22 mouse cellular contexts compared by ENCODE assay signal in the genomic region with DNA sequence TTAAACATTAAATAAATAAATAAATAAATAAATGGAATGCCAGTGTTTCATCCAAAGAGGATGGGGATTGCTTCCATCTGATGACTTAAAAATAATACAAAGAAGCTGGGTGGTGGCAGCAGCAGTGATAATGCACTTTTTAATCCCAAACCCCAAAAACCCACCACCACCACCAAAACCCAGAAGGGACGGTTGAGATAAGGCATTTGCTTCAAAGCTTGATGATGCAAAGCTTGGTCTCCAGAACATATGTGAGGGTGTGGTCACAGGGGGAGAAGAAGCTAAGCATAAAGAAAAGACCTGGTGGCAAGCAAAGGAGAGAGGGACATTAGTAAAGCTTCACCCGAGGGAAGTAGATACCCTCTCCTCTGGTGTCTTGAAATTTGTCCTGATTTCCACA. TPM values are rescaled to one million over a fixed set of nuclear protein-coding genes. Genes with fewer than 3 reads are reported as not detected.
A peak's percentile ranks its signal among the peaks of the same experiment; 100 is the strongest.
DNase-seq lines count a peak whose midpoint lies in the region; ATAC-seq and TF ChIP-seq lines count a peak whose summit lies in the region.
"Had no signal": no experiment of that assay in that cellular context is flagged by ENCODE, and none has a peak within 500 bp of the region (broad histone marks: within the 10 kb centered on the region; RNA-seq: fewer than 3 reads in every experiment).

No protein-coding gene starts in this region.

- H3K36me3 ChIP-seq in liver, embryonic 12.5 days: 0 out of 2 replicates have a peak, but pooled peaks cover 8% of the 10 kb centered on the region
- no peaks in the 10 kb centered on the region for H3K36me3 ChIP-seq in hindbrain, embryonic 11.5 days (ENCODE audit: control insufficient read depth, insufficient read depth, low read length)
- H3K36me3 ChIP-seq: embryonic facial prominence, embryonic 13.5 days; midbrain, embryonic 12.5 days; neural tube, embryonic 13.5 days had no signal

- TF ChIP-seq POLR2A in lung, adult 2 months (IDR thresholded peaks at IDR 0.05; ENCODE audit: borderline replicate concordance, extremely low read depth, low read depth, low read length): no peak

- H3K9me3 ChIP-seq in liver, embryonic 12.5 days (replicated peaks): no peaks in the 10 kb centered on the region
- H3K9me3 ChIP-seq in hindbrain, embryonic 11.5 days (ENCODE audit: control insufficient read depth, low read length): no peaks in the 10 kb centered on the region
- H3K9me3 ChIP-seq: embryonic facial prominence, embryonic 13.5 days; forebrain, embryonic 13.5 days; midbrain, embryonic 12.5 days; neural tube, embryonic 13.5 days had no signal

- peaks cover 84% of the 10 kb centered on the region for H3K4me1 ChIP-seq in liver, embryonic 12.5 days
- H3K4me1 ChIP-seq in lung, adult 2 months (ENCODE audit: control insufficient read depth, insufficient read depth, low read length): no peaks in the 10 kb centered on the region
- no peaks in the 10 kb centered on the region for H3K4me1 ChIP-seq in hindbrain, embryonic 11.5 days (replicated peaks; ENCODE audit: control insufficient read depth, insufficient read depth, low read length)
- H3K4me1 ChIP-seq: embryonic facial prominence, embryonic 13.5 days; forebrain, embryonic 13.5 days; midbrain, embryonic 12.5 days; neural tube, embryonic 13.5 days had no signal

- peak overlapping the region; percentile 67 for H3K4me2 ChIP-seq in liver, embryonic 12.5 days
- H3K4me2 ChIP-seq in hindbrain, embryonic 11.5 days (replicated peaks; ENCODE audit: low read depth, low read length): no peak overlapping the region
- H3K4me2 ChIP-seq: embryonic facial prominence, embryonic 13.5 days; forebrain, embryonic 13.5 days; midbrain, embryonic 12.5 days; neural tube, embryonic 13.5 days had no signal

- 31% methylated on average over 2 of the region's 2 CpGs for WGBS in liver, embryonic 12.5 days (ENCODE audit: insufficient replicate concordance)
- 74% methylated on average over 2 of the region's 2 CpGs for WGBS in lung, adult 2 months
- 89% methylated on average over 2 of the region's 2 CpGs for WGBS in hindbrain, embryonic 11.5 days

- H3K9ac ChIP-seq in liver, embryonic 12.5 days: peak overlapping the region; percentile 62
- no peak overlapping the region for H3K9ac ChIP-seq in hindbrain, embryonic 11.5 days (ENCODE audit: low read depth, low read length)
- H3K9ac ChIP-seq: embryonic facial prominence, embryonic 13.5 days; forebrain, embryonic 13.5 days; midbrain, embryonic 12.5 days; neural tube, embryonic 13.5 days had no signal

- TF ChIP-seq CTCF in lung, adult 2 months (IDR thresholded peaks at IDR 0.05; ENCODE audit: insufficient read depth, low read length): no peak

- peak; percentile 67 for ATAC-seq in liver, embryonic 12.5 days
- ATAC-seq in hindbrain, embryonic 11.5 days (ENCODE audit: low FRiP score): no peak
- ATAC-seq: CD4-positive, CD25-positive, alpha-beta regulatory T cell, adult 4 months; forebrain, embryonic 13.5 days had no signal

- peak; percentile 20 to 45 for DNase-seq in spleen, postnatal 36 days (ENCODE audit: low spot score in 2 of 2)
- DNase-seq in spleen, postnatal 14 days (ENCODE audit: low spot score in 2 of 2): no peak
- DNase-seq in c-Kit-positive CD71-positive TER-119-negative erythroid progenitor cells, embryonic 14.5 days (ENCODE audit: low read depth): peak; percentile 78
- DNase-seq in yolk sac, embryonic 10.5 days (ENCODE audit: low spot score): peak; percentile 26
- DNase-seq in lung, adult 2 months: no peak
- DNase-seq in kidney, postnatal 4 days: no peak
- no peak for DNase-seq in hindbrain, embryonic 11.5 days (ENCODE audit: low spot score)
- DNase-seq: adrenal gland, adult 2 months; cerebellum, adult 8-10 months; heart, postnatal 14 days; kidney, adult 18-20 months; kidney, postnatal 10 days; lung, adult 18-20 months; lung, postnatal 36 days; right cerebral cortex, postnatal 14 days; thymus, postnatal 25 days had no signal

- H3K4me3 ChIP-seq in liver, embryonic 12.5 days: peak overlapping the region; percentile 36
- no peak overlapping the region for H3K4me3 ChIP-seq in lung, adult 2 months (replicated peaks; ENCODE audit: extremely low read depth, low read depth, low read length)
- no peak overlapping the region for H3K4me3 ChIP-seq in hindbrain, embryonic 11.5 days (ENCODE audit: low read depth, low read length)
- H3K4me3 ChIP-seq: embryonic facial prominence, embryonic 13.5 days; forebrain, embryonic 13.5 days; midbrain, embryonic 12.5 days; neural tube, embryonic 13.5 days had no signal

- peak overlapping the region; percentile 99 for H3K27ac ChIP-seq in liver, embryonic 12.5 days
- H3K27ac ChIP-seq in hindbrain, embryonic 11.5 days (ENCODE audit: low read depth, low read length): no peak overlapping the region
- H3K27ac ChIP-seq: embryonic facial prominence, embryonic 13.5 days; forebrain, embryonic 13.5 days; midbrain, embryonic 12.5 days; neural tube, embryonic 13.5 days had no signal

- H3K27me3 ChIP-seq in liver, embryonic 12.5 days (replicated peaks): no peaks in the 10 kb centered on the region
- H3K27me3 ChIP-seq in hindbrain, embryonic 11.5 days (ENCODE audit: control insufficient read depth, insufficient read depth, low read length): no peaks in the 10 kb centered on the region
- H3K27me3 ChIP-seq: embryonic facial prominence, embryonic 13.5 days; forebrain, embryonic 13.5 days; midbrain, embryonic 12.5 days; neural tube, embryonic 13.5 days had no signal

RNA-seq across cellular contexts. Expression of gene Pga5, which starts 16.0 kb away (rescaled TPM):
- polyA plus RNA-seq in liver, embryonic 12.5 days (2016; fragmentation: Nextera tagmentation; extraction: Ambion mirVana): 0.08 TPM in 1 of 2 replicates, not detected in the other
- not detected in 2 replicates for polyA plus RNA-seq in lung, adult 2 months (2012; rRNA removed)
- not detected in 2 replicates for polyA plus RNA-seq in hindbrain, embryonic 11.5 days (2014; fragmentation: Nextera tagmentation; extraction: Ambion mirVana)
- polyA plus RNA-seq: adrenal gland, adult 2 months; CD4-positive, CD25-positive, alpha-beta regulatory T cell, adult 4 months; embryonic facial prominence, embryonic 13.5 days; forebrain, embryonic 13.5 days; midbrain, embryonic 12.5 days; neural tube, embryonic 13.5 days had no signal

RNA-seq across cellular contexts. Expression of gene Vps37c, which starts 26.6 kb away (rescaled TPM):
- 14.5 and 14.8 TPM in 2 replicates for polyA plus RNA-seq in liver, embryonic 12.5 days (2016; fragmentation: Nextera tagmentation; extraction: Ambion mirVana)
- polyA plus RNA-seq in lung, adult 2 months (2012; rRNA removed): 33.0 and 39.3 TPM in 2 replicates
- 23.9 and 27.2 TPM in 2 replicates for polyA plus RNA-seq in hindbrain, embryonic 11.5 days (2014; fragmentation: Nextera tagmentation; extraction: Ambion mirVana)

RNA-seq across cellular contexts. Expression of gene Vwce, which starts 27.9 kb away (rescaled TPM):
- 6.2 and 7.6 TPM in 2 replicates for polyA plus RNA-seq in liver, embryonic 12.5 days (2016; fragmentation: Nextera tagmentation; extraction: Ambion mirVana)
- 0.14 and 0.16 TPM in 2 replicates for polyA plus RNA-seq in lung, adult 2 months (2012; rRNA removed)
- polyA plus RNA-seq in hindbrain, embryonic 11.5 days (2014; fragmentation: Nextera tagmentation; extraction: Ambion mirVana): 0.25 and 0.86 TPM in 2 replicates
- polyA plus RNA-seq: CD4-positive, CD25-positive, alpha-beta regulatory T cell, adult 4 months had no signal

RNA-seq across cellular contexts. Expression of gene Tkfc, which starts 56.5 kb away (rescaled TPM):
- 10.1 and 10.2 TPM in 2 replicates for polyA plus RNA-seq in liver, embryonic 12.5 days (2016; fragmentation: Nextera tagmentation; extraction: Ambion mirVana)
- 8.0 and 9.8 TPM in 2 replicates for polyA plus RNA-seq in lung, adult 2 months (2012; rRNA removed)
- polyA plus RNA-seq in hindbrain, embryonic 11.5 days (2014; fragmentation: Nextera tagmentation; extraction: Ambion mirVana): 20.3 and 23.0 TPM in 2 replicates

RNA-seq across cellular contexts. Expression of gene Ddb1, which starts 56.8 kb away (rescaled TPM):
- polyA plus RNA-seq in liver, embryonic 12.5 days (2016; fragmentation: Nextera tagmentation; extraction: Ambion mirVana): 252 and 256 TPM in 2 replicates
- polyA plus RNA-seq in lung, adult 2 months (2012; rRNA removed): 83.7 and 127 TPM in 2 replicates
- 303 and 389 TPM in 2 replicates for polyA plus RNA-seq in hindbrain, embryonic 11.5 days (2014; fragmentation: Nextera tagmentation; extraction: Ambion mirVana)

Comparison
In these comparisons a context has a peak if more than half of its experiments do, and no peak if none do; other contexts are left out.
1. DNase-seq: peak in spleen, postnatal 36 days (2 of 2), c-Kit-positive CD71-positive TER-119-negative erythroid progenitor cells, embryonic 14.5 days (single experiment) and yolk sac, embryonic 10.5 days (single experiment); none in spleen, postnatal 14 days (0 of 2), lung, adult 2 months (single experiment), kidney, postnatal 4 days (0 of 2) and hindbrain, embryonic 11.5 days (single experiment).